Mouse (Mus musculus) central nervous system, embryonic 14 days (tissue): ENCODE results near the gene Trit1. TPM values are rescaled to one million over a fixed set of nuclear protein-coding genes. Genes with fewer than 3 reads are reported as not detected.

ENCODE experiments used
- polyA plus RNA-seq: library from polyadenylated mRNA; depleted of rRNA; stranded (reverse); fragments of >200 nt; gene quantifications from 2 replicates; pipeline ENCODE4 v1.2.3, GENCODE M21; 2012; rRNA removed

Trit1 gene
- polyA plus RNA-seq, result 23.6 and 25.3 TPM in 2 replicates

GRCm38 (mm10) chr4:123016451-123016957, at the start of gene Trit1:
Gene Trit1, plus strand, starts transcription at chr4:123016597.

GRCm38 (mm10) chr4:122995404-122996220, 20.8 kb upstream of the Trit1 start, which contains the start of gene Mycl:
Gene Mycl, plus strand, starts transcription at chr4:122995652.

Other genes starting within 250 kb of the Trit1 start
- 67.2 and 70.1 TPM in 2 replicates for gene Ppt1, start 180.4 kb upstream of the Trit1 start, polyA plus RNA-seq
- gene Cap1, start 130.5 kb upstream of the Trit1 start, polyA plus RNA-seq, result 90.3 and 92.5 TPM in 2 replicates
- 32.2 and 40.3 TPM in 2 replicates for gene Mfsd2a, start 55.4 kb upstream of the Trit1 start, polyA plus RNA-seq
- gene Mycl, start 20.9 kb upstream of the Trit1 start, polyA plus RNA-seq, result 66.2 and 78.9 TPM in 2 replicates
- 0.48 and 0.76 TPM in 2 replicates for gene Bmp8b, start 88.6 kb downstream of the Trit1 start, polyA plus RNA-seq
- 0.34 and 0.68 TPM in 2 replicates for gene Oxct2b, start 99.7 kb downstream of the Trit1 start, polyA plus RNA-seq
- gene Ppie, start 123.4 kb downstream of the Trit1 start, polyA plus RNA-seq, result 46.9 and 48.4 TPM in 2 replicates
- gene Hpcal4, start 166.6 kb downstream of the Trit1 start, polyA plus RNA-seq, result 8.2 and 9.2 TPM in 2 replicates
- gene Nt5c1a, start 184.9 kb downstream of the Trit1 start, polyA plus RNA-seq, result 0.10 and 0.15 TPM in 2 replicates
- gene Heyl, start 217.0 kb downstream of the Trit1 start, polyA plus RNA-seq, result 3.5 and 5.3 TPM in 2 replicates
- gene Pabpc4, start 245.8 kb downstream of the Trit1 start, polyA plus RNA-seq, result 79.8 and 90.5 TPM in 2 replicates